Mouse (Mus musculus): ENCODE measurements around the gene Wdr31.

The Wdr31 gene

GRCm38 (mm10) chr4:62470598-62471051 lies at the start of gene Wdr31:
Gene Wdr31, minus strand, starts transcription at chr4:62470896.
- peak; percentile 76 for DNase-seq (ENCODE audit: low spot score)

- peak; percentile 91 for DNase-seq (ENCODE audit: low spot score)
Measured at GRCm38 (mm10) chr4:62519849-62520233, 49.1 kb upstream of the Wdr31 start, which contains the start of gene Alad. Gene Alad, minus strand, starts transcription at chr4:62519918.

GRCm38 (mm10) chr4:62519122-62519848 lies 48.6 kb upstream of the Wdr31 start:
- no peak for DNase-seq (ENCODE audit: low spot score)

- DNase-seq (ENCODE audit: low spot score), result peak; percentile 42
Measured at GRCm38 (mm10) chr4:62518416-62519121, 47.9 kb upstream of the Wdr31 start.

GRCm38 (mm10) chr4:62517538-62518415 lies 47.1 kb upstream of the Wdr31 start:
- DNase-seq (ENCODE audit: low spot score), result no peak

GRCm38 (mm10) chr4:62517046-62517445 lies 46.4 kb upstream of the Wdr31 start:
- no peak for DNase-seq (ENCODE audit: low spot score)

GRCm38 (mm10) chr4:62516579-62516978 lies 45.9 kb upstream of the Wdr31 start:
- DNase-seq (ENCODE audit: low spot score), result no peak

- no peak for DNase-seq (ENCODE audit: low spot score)
Measured at GRCm38 (mm10) chr4:62516079-62516478, 45.4 kb upstream of the Wdr31 start.

GRCm38 (mm10) chr4:62515490-62515889 lies 44.8 kb upstream of the Wdr31 start:
- DNase-seq (ENCODE audit: low spot score), result no peak

- no peak for DNase-seq (ENCODE audit: low spot score)
Measured at GRCm38 (mm10) chr4:62514995-62515394, 44.3 kb upstream of the Wdr31 start.

- DNase-seq (ENCODE audit: low spot score), result no peak
Measured at GRCm38 (mm10) chr4:62513998-62514506, 43.4 kb upstream of the Wdr31 start.

GRCm38 (mm10) chr4:62509946-62510345 lies 39.2 kb upstream of the Wdr31 start:
- DNase-seq (ENCODE audit: low spot score), result peak; percentile 65

- DNase-seq (ENCODE audit: low spot score), result no peak
Measured at GRCm38 (mm10) chr4:62508839-62509238, 38.1 kb upstream of the Wdr31 start.

GRCm38 (mm10) chr4:62506798-62507197 lies 36.1 kb upstream of the Wdr31 start:
- no peak for DNase-seq (ENCODE audit: low spot score)

- DNase-seq (ENCODE audit: low spot score), result no peak
Measured at GRCm38 (mm10) chr4:62505991-62506390, 35.3 kb upstream of the Wdr31 start.

- no peak for DNase-seq (ENCODE audit: low spot score)
Measured at GRCm38 (mm10) chr4:62503374-62503970, 32.8 kb upstream of the Wdr31 start, which contains the start of gene Hdhd3. Gene Hdhd3, minus strand, starts transcription at chr4:62503467.

- peak; percentile 67 for DNase-seq (ENCODE audit: low spot score)
Measured at GRCm38 (mm10) chr4:62502969-62503368, 32.3 kb upstream of the Wdr31 start.

GRCm38 (mm10) chr4:62501964-62502732 lies 31.5 kb upstream of the Wdr31 start:
- peak; percentile 91 for DNase-seq (ENCODE audit: low spot score)

GRCm38 (mm10) chr4:62501534-62501933 lies 30.8 kb upstream of the Wdr31 start:
- no peak for DNase-seq (ENCODE audit: low spot score)

- no peak for DNase-seq (ENCODE audit: low spot score)
Measured at GRCm38 (mm10) chr4:62500799-62501198, 30.1 kb upstream of the Wdr31 start.

- DNase-seq (ENCODE audit: low spot score), result peak; percentile 73
Measured at GRCm38 (mm10) chr4:62496815-62497214, 26.1 kb upstream of the Wdr31 start.
